Mouse (Mus musculus): Measurements from ENCODE around the gene Fgfr2.

GRCm38 (mm10) chr7:132347273-132348045 lies 775.7 kb downstream of the Fgfr2 start:
- TF ChIP-seq CTCF (IDR thresholded peaks at IDR 0.05; ENCODE audit: low read depth), result no peak
- TF ChIP-seq EP300 (IDR thresholded peaks at IDR 0.05; ENCODE audit: low read depth), result no peak

Data from liver, postnatal 0 days (tissue).